Mouse (Mus musculus): ENCODE measurements around the gene Lats2. TPM values are rescaled to one million over a fixed set of nuclear protein-coding genes. Genes with fewer than 3 reads are reported as not detected.
"Not testable (repeated sequence)": the region's sequence is repeated elsewhere in the genome, so short reads cannot be mapped to it uniquely, and the experiment has no call there.

Gene Lats2
- polyA plus RNA-seq, 1 experiment from 2014 or later, result 5.5 TPM

GRCm38 (mm10) chr14:57760447-57761412 lies 2.5 kb upstream of the Lats2 start:
- Histone ChIP-seq H3K27me3 (no peaks in the 10 kb centered on the region), H3K9me3 (replicated peaks) (no peaks in the 10 kb centered on the region), H3K4me2 (no peak overlapping the region), H3K4me3 (replicated peaks) (no peak overlapping the region), H3K4me1 (replicated peaks) (peaks cover 26% of the 10 kb centered on the region), H3K9ac (no peak overlapping the region), H3K27ac (replicated peaks) (no peak overlapping the region), H3K36me3 (replicated peaks) (no peaks in the 10 kb centered on the region)
- ATAC-seq (ENCODE audit: insufficient read depth), result no peak
- 71% methylated on average over 10 of the region's 10 CpGs for WGBS (ENCODE audit: insufficient replicate concordance)

- Histone ChIP-seq H3K9me3 (replicated peaks) (no peaks in the 10 kb centered on the region), H3K4me1 (replicated peaks) (peaks cover 59% of the 10 kb centered on the region), H3K9ac (no peak overlapping the region), H3K27me3 (no peaks in the 10 kb centered on the region), H3K4me2 (no peak overlapping the region), H3K4me3 (replicated peaks) (no peak overlapping the region), H3K27ac (replicated peaks) (peak overlapping the region; percentile 35; the same call in 1 of the 2 replicates), H3K36me3 (replicated peaks) (no peaks in the 10 kb centered on the region)
- WGBS (ENCODE audit: insufficient replicate concordance), result 60% methylated on average over 4 of the region's 4 CpGs
- no peak for ATAC-seq (ENCODE audit: insufficient read depth)
Observed at GRCm38 (mm10) chr14:57756094-57756493, 2.1 kb downstream of the Lats2 start.

- H3K9ac ChIP-seq, result no peak overlapping the region
- H3K4me1 ChIP-seq (replicated peaks), result peaks cover 63% of the 10 kb centered on the region
- no peaks in the 10 kb centered on the region for H3K27me3 ChIP-seq
- peak overlapping the region; percentile 35; the same call in 1 of the 2 replicates for H3K27ac ChIP-seq (replicated peaks)
- WGBS (ENCODE audit: insufficient replicate concordance), result 54% methylated on average over 2 of the region's 2 CpGs
- ATAC-seq (ENCODE audit: insufficient read depth), result peak; percentile 64
- H3K4me3 ChIP-seq (replicated peaks), result no peak overlapping the region
- no peaks in the 10 kb centered on the region for H3K9me3 ChIP-seq (replicated peaks)
- no peaks in the 10 kb centered on the region for H3K36me3 ChIP-seq (replicated peaks)
- H3K4me2 ChIP-seq, result no peak overlapping the region
Observed at GRCm38 (mm10) chr14:57755661-57756060, 2.5 kb downstream of the Lats2 start.

- Histone ChIP-seq H3K27me3 (no peaks in the 10 kb centered on the region), H3K9me3 (replicated peaks) (no peaks in the 10 kb centered on the region), H3K27ac (replicated peaks) (peak overlapping the region; percentile 85), H3K36me3 (replicated peaks) (no peaks in the 10 kb centered on the region), H3K4me3 (replicated peaks) (no peak overlapping the region), H3K4me1 (replicated peaks) (peaks cover 81% of the 10 kb centered on the region), H3K4me2 (peak overlapping the region; percentile 49), H3K9ac (peak overlapping the region; percentile 9; the same call in 1 of the 2 replicates)
- peak; percentile 60 for ATAC-seq (ENCODE audit: insufficient read depth)
- 21% methylated on average over 9 of the region's 9 CpGs for WGBS (ENCODE audit: insufficient replicate concordance)
Observed at GRCm38 (mm10) chr14:57753351-57753992, 4.7 kb downstream of the Lats2 start.

GRCm38 (mm10) chr14:57751006-57751405 lies 7.2 kb downstream of the Lats2 start:
- ATAC-seq (ENCODE audit: insufficient read depth), result peak; percentile 72
- H3K27ac ChIP-seq (replicated peaks), result peak overlapping the region; percentile 85
- not testable (repeated sequence) for H3K36me3 ChIP-seq (replicated peaks); H3K9ac ChIP-seq; H3K9me3 ChIP-seq (replicated peaks); H3K27me3 ChIP-seq
- peaks cover 87% of the 10 kb centered on the region for H3K4me1 ChIP-seq (replicated peaks)
- peak overlapping the region; percentile 50 for H3K4me2 ChIP-seq
- H3K4me3 ChIP-seq (replicated peaks), result peak overlapping the region; percentile 14; the same call in 1 of the 2 replicates

- ATAC-seq (ENCODE audit: insufficient read depth), result no peak
- Histone ChIP-seq H3K4me1 (replicated peaks) (peaks cover 83% of the 10 kb centered on the region), H3K36me3 (replicated peaks) (no peaks in the 10 kb centered on the region), H3K9me3 (replicated peaks) (no peaks in the 10 kb centered on the region), H3K27me3 (peaks cover 19% of the 10 kb centered on the region), H3K4me2 (no peak overlapping the region), H3K27ac (replicated peaks) (peak overlapping the region; percentile 85), H3K9ac (no peak overlapping the region), H3K4me3 (replicated peaks) (no peak overlapping the region)
- 68% methylated on average over 2 of the region's 2 CpGs for WGBS (ENCODE audit: insufficient replicate concordance)
Observed at GRCm38 (mm10) chr14:57749501-57749900, 8.7 kb downstream of the Lats2 start.

DNA sequence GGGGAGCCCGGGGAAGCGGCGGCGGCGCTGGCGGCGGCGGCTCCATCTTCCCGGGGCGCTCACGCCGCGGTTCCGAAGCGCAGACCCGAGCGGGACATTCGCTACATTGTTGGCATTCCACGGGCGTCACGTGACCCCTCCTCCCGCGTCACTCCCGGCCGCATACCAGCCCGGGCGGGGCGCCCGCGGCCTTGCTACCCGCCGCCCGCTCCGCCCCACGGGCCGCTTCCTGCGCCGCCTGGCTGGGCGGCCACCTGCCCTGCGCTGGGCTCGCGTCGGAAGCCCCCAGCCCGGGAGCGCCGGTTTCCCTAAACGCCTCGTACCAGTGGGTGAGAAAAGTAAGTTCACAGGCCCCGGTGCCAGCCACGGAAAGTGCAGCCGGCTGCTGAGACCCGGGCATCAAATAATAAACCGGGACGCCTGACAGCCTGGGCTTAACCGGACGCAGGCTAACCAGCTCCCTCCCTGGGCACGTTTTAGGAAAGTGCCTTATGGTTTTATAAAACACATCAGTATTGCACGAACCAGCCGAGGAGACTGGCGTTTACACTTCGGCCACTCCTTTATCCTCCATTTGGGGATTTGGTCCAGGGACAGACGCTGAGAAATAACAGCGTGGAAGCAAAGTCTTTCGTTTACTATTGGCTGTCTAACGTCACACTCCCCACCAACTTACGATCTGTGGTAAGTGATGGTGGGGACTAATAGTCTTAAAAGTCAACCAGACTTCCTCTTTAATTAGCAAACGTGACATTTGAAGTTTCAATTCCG lies 12.0 kb downstream of the Lats2 start, which contains the start of gene Gm49361:
Gm49361 (minus strand) TSS at position 103 of the 771 bp plus-strand sequence.
- Histone ChIP-seq H3K4me3 (replicated peaks) (peak within 1 kb of the TSS; percentile 95), H3K9me3 (replicated peaks) (no peaks in the 10 kb centered on the region), H3K36me3 (replicated peaks) (no peaks in the 10 kb centered on the region), H3K4me2 (peak within 1 kb of the TSS; percentile 97), H3K9ac (peak within 1 kb of the TSS; percentile 92), H3K27ac (replicated peaks) (peak within 1 kb of the TSS; percentile 84), H3K4me1 (replicated peaks) (peaks cover 60% of the 10 kb centered on the region), H3K27me3 (peaks cover 44% of the 10 kb centered on the region)
- peak; percentile 92 for ATAC-seq (ENCODE audit: insufficient read depth)
- WGBS (ENCODE audit: insufficient replicate concordance), result under 1% methylated on average over 61 of the region's 68 CpGs

DNA sequence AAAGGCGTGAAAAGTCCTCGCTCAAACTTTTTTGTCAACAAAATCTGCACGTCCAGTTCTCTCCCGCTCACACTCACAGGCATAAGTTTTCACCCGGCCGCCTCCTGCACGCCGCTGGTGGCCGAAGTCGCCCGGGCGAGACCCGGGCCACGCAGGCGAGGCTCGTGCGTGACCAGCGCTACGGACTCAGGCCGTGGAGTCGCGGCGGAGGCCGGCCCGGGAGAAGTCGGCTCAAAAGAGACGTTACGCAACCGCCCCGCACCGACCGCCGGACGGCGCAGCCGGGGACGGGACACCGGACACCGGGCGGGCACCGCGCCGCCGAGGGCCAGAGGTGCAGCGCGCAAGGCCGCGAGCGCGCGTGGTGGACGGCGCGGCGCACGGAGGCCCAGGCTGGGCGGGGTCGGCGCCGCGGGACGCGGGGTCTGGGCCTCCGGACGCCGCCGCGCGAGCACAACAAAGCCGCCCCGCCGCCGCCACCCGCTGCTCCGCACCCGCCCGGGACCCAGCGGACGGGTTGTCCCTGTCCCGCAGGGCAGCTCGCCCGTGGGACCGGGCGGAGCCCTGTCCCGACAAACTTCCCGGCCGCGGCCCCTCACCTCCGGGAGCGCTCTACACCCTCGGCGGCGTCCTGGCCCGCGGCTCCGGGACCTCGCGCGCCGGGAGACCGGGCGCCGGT lies 12.8 kb downstream of the Lats2 start:
- peak overlapping the region; percentile 97 for H3K4me2 ChIP-seq
- peaks cover 55% of the 10 kb centered on the region for H3K4me1 ChIP-seq (replicated peaks)
- no peaks in the 10 kb centered on the region for H3K9me3 ChIP-seq (replicated peaks)
- H3K4me3 ChIP-seq (replicated peaks), result peak overlapping the region; percentile 95
- under 1% methylated on average over 103 of the region's 103 CpGs for WGBS (ENCODE audit: insufficient replicate concordance)
- peak overlapping the region; percentile 84 for H3K27ac ChIP-seq (replicated peaks)
- peak; percentile 70 for ATAC-seq (ENCODE audit: insufficient read depth)
- H3K27me3 ChIP-seq, result peaks cover 44% of the 10 kb centered on the region
- H3K9ac ChIP-seq, result peak overlapping the region; percentile 92
- H3K36me3 ChIP-seq (replicated peaks), result no peaks in the 10 kb centered on the region

DNA sequence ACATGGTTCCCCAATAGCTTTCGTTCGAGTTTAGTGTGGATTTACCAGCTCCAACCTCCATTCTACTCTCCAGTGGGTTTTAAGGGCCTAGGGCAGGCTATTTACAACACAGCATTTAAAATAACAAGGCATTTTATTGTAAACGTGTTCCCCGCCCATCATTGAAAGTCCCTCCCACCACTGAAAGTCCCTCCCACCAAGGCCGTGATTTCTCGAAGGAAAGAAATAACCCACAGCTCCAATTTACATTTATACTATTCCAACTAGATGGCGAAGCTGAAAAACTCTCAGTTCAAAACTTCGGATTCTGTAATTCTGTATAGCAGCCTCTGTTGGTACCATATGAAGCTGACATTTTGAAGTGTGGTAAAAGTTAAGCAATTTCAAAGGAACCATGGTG lies 13.6 kb downstream of the Lats2 start:
- Histone ChIP-seq H3K4me2 (peak overlapping the region; percentile 97), H3K36me3 (replicated peaks) (no peaks in the 10 kb centered on the region), H3K9ac (no peak overlapping the region; the same call in 1 of the 2 replicates), H3K4me3 (replicated peaks) (peak overlapping the region; percentile 95), H3K27me3 (peaks cover 44% of the 10 kb centered on the region), H3K27ac (replicated peaks) (no peak overlapping the region), H3K4me1 (replicated peaks) (peaks cover 46% of the 10 kb centered on the region), H3K9me3 (replicated peaks) (no peaks in the 10 kb centered on the region)
- WGBS (ENCODE audit: insufficient replicate concordance), result 7% methylated on average over 8 of the region's 8 CpGs
- no peak for ATAC-seq (ENCODE audit: insufficient read depth)

GRCm38 (mm10) chr14:57740651-57741050 lies 17.5 kb downstream of the Lats2 start:
- Histone ChIP-seq H3K27me3 (peaks cover 37% of the 10 kb centered on the region), H3K4me3 (replicated peaks) (no peak overlapping the region), H3K9me3 (replicated peaks) (no peaks in the 10 kb centered on the region), H3K4me2 (no peak overlapping the region), H3K27ac (replicated peaks) (no peak overlapping the region), H3K36me3 (replicated peaks) (no peaks in the 10 kb centered on the region), H3K9ac (no peak overlapping the region), H3K4me1 (replicated peaks) (peaks cover 30% of the 10 kb centered on the region)
- 64% methylated on average over 8 of the region's 8 CpGs for WGBS (ENCODE audit: insufficient replicate concordance)
- no peak for ATAC-seq (ENCODE audit: insufficient read depth)

Data from liver, embryonic 15.5 days (tissue).